Mouse (Mus musculus) ovary, adult 18-20 months (tissue): ENCODE data around the gene Gm17655.
"Not testable (repeated sequence)": the region's sequence is repeated elsewhere in the genome, so short reads cannot be mapped to it uniquely, and the experiment has no call there.

Source experiments
- DNase-seq: peaks from one replicate; pipeline ENCODE4 v3.0.0; 2022; ENCODE audit warnings: low spot score, mixed read lengths

Gm17655 gene

GRCm38 (mm10) chr5:110086161-110086866, 14.0 kb upstream of the Gm17655 start:
- no peak for DNase-seq

GRCm38 (mm10) chr5:110082961-110083360, 10.6 kb upstream of the Gm17655 start:
- no peak for DNase-seq

DNA sequence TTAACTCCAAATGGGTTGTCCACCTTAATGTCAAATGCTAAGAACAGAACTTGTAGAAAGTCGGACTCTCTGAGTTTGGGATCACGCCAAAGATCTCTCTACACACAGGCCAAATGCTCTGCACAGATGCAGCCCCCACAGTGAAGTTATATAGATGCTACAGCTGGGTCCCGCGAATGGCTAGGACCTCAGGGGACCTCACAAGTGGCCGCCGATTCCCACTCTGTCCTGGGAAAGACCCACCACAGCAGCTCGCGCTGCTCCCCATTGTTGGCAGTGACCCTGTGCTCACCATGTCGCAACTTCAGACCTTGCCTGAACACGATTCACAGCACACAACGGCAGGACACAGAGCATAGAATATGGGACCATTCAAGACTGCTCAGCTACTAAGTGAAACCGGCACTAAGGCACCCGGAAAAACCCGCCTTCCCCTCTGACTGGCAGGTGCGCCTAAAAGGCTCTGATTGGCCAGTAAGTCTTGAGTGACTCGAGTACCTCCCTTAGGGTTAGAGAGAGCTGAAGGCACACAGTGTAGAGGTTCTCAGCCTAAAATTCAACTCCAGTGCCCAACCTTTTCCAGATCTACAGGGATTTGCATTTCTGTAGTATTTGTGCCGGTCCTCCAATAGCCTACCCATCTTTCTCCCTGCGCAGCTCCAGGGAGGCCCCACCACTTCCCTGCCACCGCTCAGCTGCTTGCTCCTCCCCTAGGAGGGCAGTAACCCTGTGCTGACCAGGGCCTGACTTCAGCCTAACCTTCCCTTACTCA, 14.5 kb downstream of the Gm17655 start:
- DNase-seq = peak; percentile 72

GRCm38 (mm10) chr5:110023694-110024427, 48.5 kb downstream of the Gm17655 start:
- DNase-seq = not testable (repeated sequence)

- DNase-seq = no peak
These were observed 49.0 kb downstream of the Gm17655 start for GRCm38 (mm10) chr5:110023273-110023672.

DNA sequence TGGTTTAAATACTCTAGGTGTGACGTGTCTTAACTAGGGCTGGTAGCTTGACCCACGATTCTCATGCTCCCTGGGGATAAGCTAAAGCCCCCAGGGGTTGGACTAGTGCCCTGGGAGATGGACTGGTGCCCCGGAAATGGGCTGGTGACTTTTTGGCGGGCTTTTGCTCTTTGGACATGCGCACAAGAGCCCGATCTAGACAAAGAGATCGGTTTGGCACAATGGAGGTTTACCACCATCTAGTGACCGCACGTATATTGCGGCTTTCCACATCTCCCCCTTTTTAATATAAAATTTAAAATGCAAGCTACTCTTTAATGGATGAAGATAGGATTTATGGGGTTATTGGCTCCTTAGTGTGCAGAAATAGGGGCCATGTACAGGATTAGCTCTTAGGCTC, 56.5 kb downstream of the Gm17655 start:
- not testable (repeated sequence) for DNase-seq
